Mouse (Mus musculus) CH12.LX (cell line): ENCODE measurements around the gene Gna14. TPM values are rescaled to one million over a fixed set of nuclear protein-coding genes. Genes with fewer than 3 reads are reported as not detected.

Source experiments
- DNase-seq: peaks from one replicate; pipeline ENCODE4 v3.0.0-alpha.2; 2013; ENCODE audit errors: extremely low read depth
- H3K27ac ChIP-seq: 2 replicates; pipeline ENCODE4 v1.5.1; 2012; ENCODE audit warnings: low read depth, mild to moderate bottlenecking, control low read depth, moderate library complexity; ENCODE audit not compliant: insufficient read depth
- H3K27me3 ChIP-seq: replicated peaks from 2 replicates; pipeline ENCODE3; 2012; ENCODE audit warnings: inconsistent platforms
- H3K36me3 ChIP-seq, 2 experiments: replicated peaks in 1 of 2; 2 replicates each; pipeline versions ENCODE3 to v1.6.1; 2012; ENCODE audit warnings: inconsistent platforms in 1 of 2, low read length in 1 of 2, mild to moderate bottlenecking in 1 of 2, mixed read lengths in 1 of 2, moderate library complexity in 1 of 2; ENCODE audit not compliant: control insufficient read depth in 1 of 2, insufficient read depth in 1 of 2
- H3K4me1 ChIP-seq, 2 experiments: 2 replicates each; pipeline ENCODE4 v1.6.1; 2012; ENCODE audit warnings: inconsistent platforms in 1 of 2, moderate library complexity in 1 of 2; ENCODE audit not compliant: insufficient read depth in 2 of 2, control insufficient read depth in 1 of 2
- H3K4me2 ChIP-seq: 2 replicates; pipeline ENCODE4 v1.6.1; 2012; ENCODE audit warnings: low read depth, mild to moderate bottlenecking, control low read depth; ENCODE audit not compliant: poor library complexity, insufficient read depth, severe bottlenecking
- H3K4me3 ChIP-seq, 3 experiments: fragments of 150-350 bp in 1 of 3; sonication (generic) in 1 of 3; replicated peaks in 1 of 3; 2 replicates each; pipeline versions ENCODE3 to v1.5.1; 2011 to 2012; ENCODE audit warnings: low read depth in 2 of 3, low read length in 2 of 3, mild to moderate bottlenecking in 2 of 3, moderate library complexity in 2 of 3, control low read depth in 1 of 3, improper control_type of control experiment in 1 of 3, inconsistent platforms in 1 of 3, mixed read lengths in 1 of 3; ENCODE audit not compliant: poor library complexity in 1 of 3
- H3K79me2 ChIP-seq: replicated peaks from 2 replicates; pipeline ENCODE4 v1.6.1; 2012; ENCODE audit warnings: mild to moderate bottlenecking, moderate library complexity; ENCODE audit not compliant: control insufficient read depth, poor library complexity, insufficient read depth, severe bottlenecking; ENCODE audit errors: extremely low read depth
- H3K9ac ChIP-seq: 2 replicates; pipeline ENCODE4 v1.6.1; 2012; ENCODE audit warnings: low read depth, mild to moderate bottlenecking, control low read depth, moderate library complexity; ENCODE audit not compliant: insufficient read depth
- H3K9me3 ChIP-seq: replicated peaks from 2 replicates; pipeline ENCODE3; 2012; ENCODE audit warnings: low read length, inconsistent platforms, mixed read lengths
- BHLHE40 ChIP-seq: IDR thresholded peaks from 2 replicates; pipeline ENCODE4 v1.6.1; 2011; ENCODE audit warnings: mild to moderate bottlenecking, low read depth, low read length, improper control_type of control experiment
- CTCF ChIP-seq, 2 experiments: IDR thresholded peaks in 1 of 2; conservative IDR thresholded peaks in 1 of 2; 2 replicates each; pipeline ENCODE4 v1.5.1; 2011 to 2012; ENCODE audit warnings: low read depth in 2 of 2, low read length in 2 of 2, improper control_type of control experiment in 1 of 2, inconsistent platforms in 1 of 2, mild to moderate bottlenecking in 1 of 2, moderate library complexity in 1 of 2
- E2F4 ChIP-seq: IDR thresholded peaks from 2 replicates; pipeline ENCODE4 v1.6.1; 2011; ENCODE audit warnings: low read depth, low read length, improper control_type of control experiment; ENCODE audit not compliant: insufficient replicate concordance
- GABPA ChIP-seq: IDR thresholded peaks from 2 replicates; pipeline ENCODE4 v1.6.1; 2012; ENCODE audit warnings: low read depth, low read length, improper control_type of control experiment, inconsistent platforms; ENCODE audit not compliant: insufficient replicate concordance
- JUN ChIP-seq: IDR thresholded peaks from 2 replicates; pipeline ENCODE4 v1.6.1; 2011; ENCODE audit warnings: low read depth, mild to moderate bottlenecking, low read length, improper control_type of control experiment, moderate library complexity; ENCODE audit not compliant: insufficient read depth
- JUND ChIP-seq: conservative IDR thresholded peaks from 2 replicates; pipeline ENCODE4 v1.6.1; 2011; ENCODE audit warnings: low read depth, low read length, improper control_type of control experiment
- MAZ ChIP-seq: IDR thresholded peaks from 2 replicates; pipeline ENCODE4 v1.6.1; 2012; ENCODE audit warnings: low read depth, mild to moderate bottlenecking, inconsistent platforms, low read length, improper control_type of control experiment, moderate library complexity
- MEF2A ChIP-seq: IDR thresholded peaks from 2 replicates; pipeline ENCODE4 v1.6.1; 2014; ENCODE audit warnings: low read depth, mild to moderate bottlenecking, inconsistent platforms, low read length, improper control_type of control experiment, borderline replicate concordance
- NELFE ChIP-seq: IDR thresholded peaks from 2 replicates; pipeline ENCODE4 v1.6.1; 2011; ENCODE audit warnings: low read depth, low read length, improper control_type of control experiment
- PAX5 ChIP-seq: IDR thresholded peaks from 2 replicates; pipeline ENCODE4 v1.6.1; 2012; ENCODE audit warnings: low read length, inconsistent platforms, mixed read lengths
- POLR2A ChIP-seq: IDR thresholded peaks from 2 replicates; pipeline ENCODE4 v1.6.1; 2011; ENCODE audit warnings: low read depth, mild to moderate bottlenecking, improper control_type of control experiment, low read length
- POLR2AphosphoS2 ChIP-seq: IDR thresholded peaks from 2 replicates; pipeline ENCODE4 v1.6.1; 2011; ENCODE audit warnings: low read depth, low read length, improper control_type of control experiment
- RCOR1 ChIP-seq: conservative IDR thresholded peaks from 2 replicates; pipeline ENCODE4 v1.6.1; 2012; ENCODE audit warnings: low read depth, mild to moderate bottlenecking, inconsistent platforms, low read length, improper control_type of control experiment
- SMC3 ChIP-seq: IDR thresholded peaks from 2 replicates; pipeline ENCODE4 v1.6.1; 2011; ENCODE audit warnings: low read depth, low read length, improper control_type of control experiment
- UBTF ChIP-seq: IDR thresholded peaks from 2 replicates; pipeline ENCODE4 v1.6.1; 2012; ENCODE audit warnings: low read depth, mild to moderate bottlenecking, inconsistent platforms, low read length, improper control_type of control experiment, moderate library complexity
- USF1 ChIP-seq: IDR thresholded peaks from 2 replicates; pipeline ENCODE4 v1.6.1; 2014; ENCODE audit warnings: low read depth, mild to moderate bottlenecking, inconsistent platforms, low read length, improper control_type of control experiment
- ZNF384 ChIP-seq: IDR thresholded peaks from 2 replicates; pipeline ENCODE4 v1.6.1; 2012; ENCODE audit warnings: low read depth, low read length, improper control_type of control experiment, inconsistent platforms
- dilution Hi-C: fragments of 300-500 bp; cut with MboI; formaldehyde crosslinking; loops from 2 replicates; pipeline ENCODE4 v1.14.3; 2020; ENCODE audit warnings: low sequenced_read_pairs; ENCODE audit not compliant: extremely low pct_unique_long_range_greater_than_20kb, extremely low pct_ligation_motif_present
- in situ Hi-C: fragments of 300-500 bp; cut with MboI; formaldehyde crosslinking; loops from 3 replicates; pipeline ENCODE4 v1.14.3; 2019; ENCODE audit warnings: low sequenced_read_pairs, low pct_ligation_motif_present, low pct_unique_long_range_greater_than_20kb, mixed read lengths
- polyA plus RNA-seq: library from polyadenylated mRNA; unstranded; fragments of >175 nt; gene quantifications from 2 replicates; pipeline ENCODE4 v1.2.1, GENCODE M21; 2012; ENCODE audit warnings: low read depth; ENCODE audit not compliant: insufficient read length
- total RNA-seq, 2 experiments: library from RNA; depleted of rRNA; stranded (reverse); fragments of 300-350 nt in 1 of 2; fragments of >200 nt in 1 of 2; gene quantifications; 2 replicates each; pipeline ENCODE4 v1.2.3; 2012 to 2014

Gna14 gene
- total and polyA plus RNA-seq, 3 experiments: 0.08 TPM; not detected in 2

DNA sequence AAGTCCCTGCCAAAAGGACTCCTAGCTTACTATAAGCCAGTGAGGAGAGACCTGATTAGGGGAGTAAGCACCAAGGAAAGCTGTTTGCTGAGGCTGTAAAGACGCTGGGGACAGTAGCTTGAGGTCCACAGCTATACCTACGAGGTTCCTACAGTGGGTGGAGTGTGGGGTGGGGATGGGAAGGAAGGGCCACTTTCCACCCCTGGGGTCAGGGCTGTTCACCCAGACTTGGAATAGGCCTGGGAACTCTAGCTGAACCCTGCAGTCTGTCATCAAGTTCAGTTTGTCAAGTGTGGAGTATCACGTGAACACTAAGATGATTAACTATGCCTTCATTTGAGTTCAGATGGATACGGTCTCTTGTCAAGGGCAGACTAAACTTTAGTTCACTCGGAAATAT lies 2.3 kb downstream of the Gna14 start:
- DNase-seq: no peak
- no peak for TF ChIP-seq SMC3
- no peak for TF ChIP-seq BHLHE40
- TF ChIP-seq USF1: no peak
- TF ChIP-seq POLR2A: no peak
- TF ChIP-seq GABPA: no peak
- TF ChIP-seq NELFE: no peak
- no peak for TF ChIP-seq ZNF384
- TF ChIP-seq RCOR1: no peak
- TF ChIP-seq POLR2AphosphoS2: no peak
- no peak for TF ChIP-seq JUN
- TF ChIP-seq MAZ: no peak
- TF ChIP-seq UBTF: no peak
- no peak for TF ChIP-seq PAX5
- no peak for TF ChIP-seq E2F4
- no peak for TF ChIP-seq JUND
- TF ChIP-seq CTCF (conservative IDR thresholded peaks at IDR 0.05 in 1 of 2, IDR thresholded peaks at IDR 0.05 in 1 of 2; ENCODE audit: low read depth in 2 of 2, low read length in 2 of 2): no peak

GRCm38 (mm10) chr19:16439278-16439677 lies 3.7 kb downstream of the Gna14 start:
- H3K4me2 ChIP-seq: no peak overlapping the region
- dilution Hi-C loops: no loop called here
- H3K9ac ChIP-seq: no peak overlapping the region
- TF ChIP-seq GABPA: no peak
- TF ChIP-seq MEF2A: no peak
- TF ChIP-seq, all 38 proteins: peak for 0
- Histone ChIP-seq H3K36me3 (no peaks in the 10 kb centered on the region), H3K27me3 (no peaks in the 10 kb centered on the region), H3K9me3 (no peaks in the 10 kb centered on the region), H3K27ac (no peak overlapping the region), H3K4me1 (peaks cover 0 to 5% of the 10 kb centered on the region in 2 experiments; a peak in 3 of 4 replicates), H3K79me2 (no peaks in the 10 kb centered on the region), H3K4me3 (no peak overlapping the region)
- in situ Hi-C loops: no loop called here
- no peak for DNase-seq

More for the DNA sequence above, 2.3 kb downstream of the Gna14 start:
- peaks cover 0 to 5% of the 10 kb centered on the region in 2 experiments; a peak in 3 of 4 replicates for H3K4me1 ChIP-seq
- dilution Hi-C loops: no loop called here
- H3K9ac ChIP-seq: no peak overlapping the region
- no peaks in the 10 kb centered on the region for H3K79me2 ChIP-seq
- no peaks in the 10 kb centered on the region for H3K27me3 ChIP-seq
- H3K4me3 ChIP-seq: no peak overlapping the region
- in situ Hi-C loops: no loop called here
- H3K4me2 ChIP-seq: no peak overlapping the region
- H3K9me3 ChIP-seq: no peaks in the 10 kb centered on the region
- H3K27ac ChIP-seq: no peak overlapping the region
- H3K36me3 ChIP-seq: no peaks in the 10 kb centered on the region
